Mouse (Mus musculus) hindbrain, postnatal 0 days (tissue): ENCODE data around the gene Gm49366. TPM values are rescaled to one million over a fixed set of nuclear protein-coding genes. Genes with fewer than 3 reads are reported as not detected.
"Not testable (repeated sequence)": the region's sequence is repeated elsewhere in the genome, so short reads cannot be mapped to it uniquely, and the experiment has no call there.

ENCODE experiments used
- ATAC-seq: fragments of 200-750 bp; cut with Nextera tagmentation; 2 replicates; pipeline ENCODE4 v1.8.0; 2017; ENCODE audit warnings: mild to moderate bottlenecking, moderate TSS enrichment, moderate library complexity
- DNase-seq: peaks from one replicate; pipeline ENCODE4 v3.0.0-alpha.2; 2015; ENCODE audit warnings: low spot score
- H3K27ac ChIP-seq: fragments of 300-500 bp; sonication (generic); 2 replicates; pipeline ENCODE4 v1.5.1; 2014; ENCODE audit warnings: mild to moderate bottlenecking
- H3K27me3 ChIP-seq: fragments of 300-500 bp; sonication (generic); 2 replicates; pipeline ENCODE4 v1.6.1; 2014; ENCODE audit warnings: low read length, mixed read lengths; ENCODE audit not compliant: insufficient read depth
- H3K36me3 ChIP-seq: fragments of 300-500 bp; sonication (generic); 2 replicates; pipeline ENCODE4 v1.6.1; 2014; ENCODE audit warnings: low read length, mixed read lengths; ENCODE audit not compliant: insufficient read depth
- H3K4me1 ChIP-seq: fragments of 300-500 bp; sonication (generic); 2 replicates; pipeline ENCODE4 v1.6.1; 2014; ENCODE audit warnings: antibody characterized with exemption, low read length, mixed read lengths; ENCODE audit not compliant: insufficient read depth
- H3K4me2 ChIP-seq: fragments of 300-500 bp; sonication (generic); 2 replicates; pipeline ENCODE4 v1.6.1; 2014; ENCODE audit warnings: low read depth, mild to moderate bottlenecking, low read length, moderate library complexity, mixed read lengths
- H3K4me3 ChIP-seq: fragments of 300-500 bp; sonication (generic); 2 replicates; pipeline ENCODE4 v1.5.1; 2014; ENCODE audit warnings: low read length
- H3K9ac ChIP-seq: fragments of 300-500 bp; sonication (generic); replicated peaks from 2 replicates; pipeline ENCODE4 v1.6.1; 2014; ENCODE audit warnings: mild to moderate bottlenecking, low read length, moderate library complexity, mixed read lengths
- H3K9me3 ChIP-seq: fragments of 300-500 bp; sonication (generic); 2 replicates; pipeline ENCODE4 v1.6.1; 2016; ENCODE audit warnings: low read length, mixed read lengths
- CTCF ChIP-seq: IDR thresholded peaks from 2 replicates; pipeline ENCODE4 v1.5.1; 2016; ENCODE audit warnings: antibody characterized with exemption, control low read depth, low read depth
- WGBS: fragments of 180-500 bp; shearing (Covaris S2); extraction: QIAGEN DNeasy Blood & Tissue Kit; methylation state at CpG from one replicate; pipeline ENCODE4 v1.1.7; 2014; 5-methylcytosine and 5-hydroxymethylcytosine counted together
- polyA plus RNA-seq: library from polyadenylated mRNA; unstranded; fragments of >200 nt; fragmentation: Nextera tagmentation; extraction: Ambion mirVana; gene quantifications from 2 replicates; pipeline ENCODE4 v1.2.1, GENCODE M21; 2015
- total RNA-seq: library from RNA; depleted of rRNA; stranded (reverse); fragments of >200 nt; gene quantifications from 2 replicates; pipeline ENCODE4 v1.2.3, GENCODE M21; 2014

Gm49366 gene
- total and polyA plus RNA-seq, 2 experiments from 2014 or later: not detected

- ATAC-seq (no peak), DNase-seq (no peak)
- Histone ChIP-seq H3K27ac (no peak overlapping the region), H3K4me2 (peak overlapping the region; percentile 56), H3K27me3 (no peaks in the 10 kb centered on the region), H3K36me3 (no peaks in the 10 kb centered on the region), H3K4me3 (no peak overlapping the region), H3K4me1 (peaks cover 10% of the 10 kb centered on the region), H3K9me3 (no peaks in the 10 kb centered on the region), H3K9ac (no peak overlapping the region)
- 82% methylated on average over 7 of the region's 7 CpGs for WGBS
- TF ChIP-seq CTCF: no peak
Observed at GRCm38 (mm10) chr12:84013701-84014100, 25.0 kb upstream of the Gm49366 start.

GRCm38 (mm10) chr12:84020528-84020927, 18.2 kb upstream of the Gm49366 start:
- ATAC-seq (peak; percentile 24; the same call in 1 of the 2 replicates), DNase-seq (peak; percentile 71)
- H3K9me3 ChIP-seq, H3K4me2 ChIP-seq, H3K4me3 ChIP-seq, H3K36me3 ChIP-seq, H3K27me3 ChIP-seq, H3K9ac ChIP-seq, H3K27ac ChIP-seq, H3K4me1 ChIP-seq: not testable (repeated sequence)
- WGBS: 39% methylated on average over 7 of the region's 7 CpGs

- H3K4me3 ChIP-seq, H3K4me1 ChIP-seq, DNase-seq, H3K9ac ChIP-seq, H3K27ac ChIP-seq, H3K9me3 ChIP-seq, H3K36me3 ChIP-seq, ATAC-seq, H3K27me3 ChIP-seq, H3K4me2 ChIP-seq: not testable (repeated sequence)
- 95% methylated on average over 4 of the region's 4 CpGs for WGBS
Observed at GRCm38 (mm10) chr12:84022266-84022665, 16.5 kb upstream of the Gm49366 start.

GRCm38 (mm10) chr12:84023052-84023745, 15.5 kb upstream of the Gm49366 start:
- Histone ChIP-seq H3K9me3 (no peaks in the 10 kb centered on the region), H3K27ac (no peak overlapping the region), H3K9ac (no peak overlapping the region), H3K36me3 (no peaks in the 10 kb centered on the region), H3K4me3 (no peak overlapping the region), H3K4me2 (no peak overlapping the region), H3K4me1 (no peaks in the 10 kb centered on the region), H3K27me3 (no peaks in the 10 kb centered on the region)
- no peak for DNase-seq
- ATAC-seq: no peak
- TF ChIP-seq CTCF: no peak
- 87% methylated on average over 9 of the region's 9 CpGs for WGBS

GRCm38 (mm10) chr12:84025888-84026287, 12.8 kb upstream of the Gm49366 start:
- ATAC-seq (no peak), DNase-seq (no peak)
- no peak overlapping the region for H3K4me2 ChIP-seq
- no peak overlapping the region for H3K4me3 ChIP-seq
- whole genome bisulfite sequencing: 86% methylated on average over 7 of the region's 7 CpGs
- no peak for TF ChIP-seq CTCF
- H3K36me3 ChIP-seq: no peaks in the 10 kb centered on the region
- H3K9ac ChIP-seq: no peak overlapping the region
- H3K27ac ChIP-seq: no peak overlapping the region
- no peaks in the 10 kb centered on the region for H3K4me1 ChIP-seq
- no peaks in the 10 kb centered on the region for H3K27me3 ChIP-seq
- no peaks in the 10 kb centered on the region for H3K9me3 ChIP-seq

- not testable (repeated sequence) for H3K9ac ChIP-seq, H3K36me3 ChIP-seq, ATAC-seq, H3K27ac ChIP-seq, H3K4me3 ChIP-seq, H3K4me1 ChIP-seq, H3K4me2 ChIP-seq, H3K27me3 ChIP-seq, DNase-seq, H3K9me3 ChIP-seq
- 43% methylated on average over 3 of the region's 3 CpGs for WGBS
Observed at GRCm38 (mm10) chr12:84028328-84028727, 10.4 kb upstream of the Gm49366 start.

GRCm38 (mm10) chr12:84029043-84029442, 9.7 kb upstream of the Gm49366 start:
- H3K27me3 ChIP-seq, H3K36me3 ChIP-seq, H3K9me3 ChIP-seq, ATAC-seq, H3K4me1 ChIP-seq, H3K9ac ChIP-seq, H3K4me3 ChIP-seq, H3K4me2 ChIP-seq, H3K27ac ChIP-seq, DNase-seq: not testable (repeated sequence)
- 91% methylated on average over 1 of the region's 1 CpGs for WGBS
